Mouse (Mus musculus): Measurements from ENCODE around the gene Ctbp1. TPM values are rescaled to one million over a fixed set of nuclear protein-coding genes. Genes with fewer than 3 reads are reported as not detected.
A peak's percentile ranks its signal among the peaks of the same experiment; 100 is the strongest.

The Ctbp1 gene
- total RNA-seq, 2 experiments from 2014 or later, result 281 to 299 TPM

- intact Hi-C loops (cut with DNase I), result no loop called here
- DNase-seq (ENCODE audit: low spot score in 2 of 2), result no peak
These were observed 27.4 kb downstream of the Ctbp1 start for GRCm38 (mm10) chr5:33247387-33247786.

- DNase-seq (ENCODE audit: low spot score in 2 of 2), result peak; percentile 12 to 57
- intact Hi-C loops (cut with DNase I), result loop anchor here (1.0 kb wide), 1 partner anchor 41 kb away; no protein-coding TSS in a partner anchor
These were observed 29.1 kb downstream of the Ctbp1 start for GRCm38 (mm10) chr5:33245701-33246100.

- intact Hi-C loops (cut with DNase I), result no loop called here
These were observed 30.3 kb downstream of the Ctbp1 start for GRCm38 (mm10) chr5:33244377-33244920.

GRCm38 (mm10) chr5:33239934-33240333 lies 34.9 kb downstream of the Ctbp1 start:
- no peak for DNase-seq (ENCODE audit: low spot score in 2 of 2)
- intact Hi-C loops (cut with DNase I), result no loop called here

More at GRCm38 (mm10) chr5:33244377-33244920, 30.3 kb downstream of the Ctbp1 start:
- no peak for DNase-seq (ENCODE audit: low spot score in 2 of 2)

- intact Hi-C loops (cut with DNase I), result no loop called here
- no peak for DNase-seq (ENCODE audit: low spot score in 2 of 2)
These were observed 35.6 kb downstream of the Ctbp1 start for GRCm38 (mm10) chr5:33239111-33239714.

GRCm38 (mm10) chr5:33238256-33238645 lies 36.5 kb downstream of the Ctbp1 start:
- no peak for DNase-seq (ENCODE audit: low spot score in 2 of 2)
- intact Hi-C loops (cut with DNase I), result no loop called here

- intact Hi-C loops (cut with DNase I), result no loop called here
These were observed 37.1 kb downstream of the Ctbp1 start for GRCm38 (mm10) chr5:33237600-33238255.

GRCm38 (mm10) chr5:33234391-33235031 lies 40.3 kb downstream of the Ctbp1 start:
- DNase-seq (ENCODE audit: low spot score in 2 of 2), result no peak
- intact Hi-C loops (cut with DNase I), result no loop called here

More at GRCm38 (mm10) chr5:33237600-33238255, 37.1 kb downstream of the Ctbp1 start:
- no peak for DNase-seq (ENCODE audit: low spot score in 2 of 2)

- intact Hi-C loops (cut with DNase I), result no loop called here
- DNase-seq (ENCODE audit: low spot score in 2 of 2), result no peak
These were observed 42.0 kb downstream of the Ctbp1 start for GRCm38 (mm10) chr5:33232791-33233190.

- no peak for DNase-seq (ENCODE audit: low spot score in 2 of 2)
- intact Hi-C loops (cut with DNase I), result no loop called here
These were observed 44.5 kb downstream of the Ctbp1 start for GRCm38 (mm10) chr5:33230285-33230684.

GRCm38 (mm10) chr5:33228428-33228827 lies 46.4 kb downstream of the Ctbp1 start:
- DNase-seq (ENCODE audit: low spot score in 2 of 2), result peak; percentile 25 to 84
- intact Hi-C loops (cut with DNase I), result no loop called here

- no peak for DNase-seq (ENCODE audit: low spot score in 2 of 2)
- intact Hi-C loops (cut with DNase I), result no loop called here
These were observed 49.1 kb downstream of the Ctbp1 start for GRCm38 (mm10) chr5:33225673-33226072.

GRCm38 (mm10) chr5:33224491-33224890 lies 50.3 kb downstream of the Ctbp1 start:
- no peak for DNase-seq (ENCODE audit: low spot score in 2 of 2)
- intact Hi-C loops (cut with DNase I), result no loop called here

- DNase-seq (ENCODE audit: low spot score in 2 of 2), result no peak
- intact Hi-C loops (cut with DNase I), result no loop called here
These were observed 51.7 kb downstream of the Ctbp1 start for GRCm38 (mm10) chr5:33222841-33223744.

GRCm38 (mm10) chr5:33222389-33222788 lies 52.4 kb downstream of the Ctbp1 start:
- no peak for DNase-seq (ENCODE audit: low spot score in 2 of 2)
- intact Hi-C loops (cut with DNase I), result no loop called here

- intact Hi-C loops (cut with DNase I), result no loop called here
- DNase-seq (ENCODE audit: low spot score in 2 of 2), result peak; percentile 62 to 91
These were observed 54.3 kb downstream of the Ctbp1 start for GRCm38 (mm10) chr5:33220350-33221044.

GRCm38 (mm10) chr5:33219831-33220230 lies 55.0 kb downstream of the Ctbp1 start:
- no peak for DNase-seq (ENCODE audit: low spot score in 2 of 2)
- intact Hi-C loops (cut with DNase I), result no loop called here

- peak in 1 of 2 experiments; percentile 40 for DNase-seq (ENCODE audit: low spot score in 2 of 2)
- intact Hi-C loops (cut with DNase I), result no loop called here
These were observed 55.9 kb downstream of the Ctbp1 start for GRCm38 (mm10) chr5:33218746-33219449.
